Mouse (Mus musculus): ENCODE measurements around the gene Uspl1.

DNA sequence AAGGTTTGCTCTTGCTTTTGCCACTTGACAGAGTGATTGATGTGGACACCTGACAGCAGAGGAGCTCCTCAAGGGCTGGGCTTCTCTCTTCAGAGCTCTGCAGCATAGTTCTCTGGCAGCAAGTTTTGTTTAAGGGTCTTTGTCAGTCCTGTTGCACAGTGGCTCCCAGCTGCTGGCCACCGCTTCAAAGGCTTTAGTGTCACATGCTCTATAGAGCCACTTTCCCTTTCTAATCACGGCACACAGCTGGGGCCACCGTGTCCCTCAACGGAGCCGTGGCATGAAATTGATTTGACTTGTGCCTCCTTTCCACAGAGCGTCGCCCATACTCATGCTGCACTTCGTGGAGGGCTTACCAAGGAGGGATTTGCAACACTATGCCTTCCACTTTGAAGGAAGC, 25.2 kb downstream of the Uspl1 start:
- TF ChIP-seq CTCF (IDR thresholded peaks at IDR 0.05; ENCODE audit: low read depth) (no peak), EP300 (optimal IDR thresholded peaks at IDR 0.05) (no peak)

Data from stomach, postnatal 0 days (tissue).